Comparison of ENCODE assay signal across 8 mouse cellular contexts in genomic region chr3:124587534-124587933, GRCm38 (mm10). TPM values are rescaled to one million over a fixed set of nuclear protein-coding genes. Genes with fewer than 3 reads are reported as not detected.
DNase-seq lines count a peak whose midpoint lies in the region; ATAC-seq lines count a peak whose summit lies in the region.
"Had no signal": no experiment of that assay in that cellular context is flagged by ENCODE, and none has a peak within 500 bp of the region (broad histone marks: within the 10 kb centered on the region; RNA-seq: fewer than 3 reads in every experiment).

No protein-coding gene starts in this region.

- DNase-seq in left cerebral cortex, adult 11 months (ENCODE audit: low spot score): peak; percentile 5
- no peak for DNase-seq in left cerebral cortex, postnatal 36 days (ENCODE audit: low spot score in 2 of 2)
- peak; percentile 57 for DNase-seq in MEL-GATA-1-ER (ENCODE audit: extremely low read depth, low read depth)
- peak; percentile 42 for DNase-seq in brain, embryonic 18.5 days (ENCODE audit: low read depth, low spot score)
- DNase-seq in heart, adult 11 months: no peak
- DNase-seq in lung, postnatal 4 days: no peak
- DNase-seq: adrenal gland, adult 8-10 months had no signal

- intact Hi-C loops in left cerebral cortex, postnatal 36 days (cut with DNase I): loop anchor here (1.0 to 5.0 kb wide), 2 partner anchors 310 to 1072 kb away; no protein-coding TSS in a partner anchor

- ATAC-seq in megakaryocyte-erythroid progenitor cell, adult 5-6 weeks (replicated peaks; ENCODE audit: low FRiP score, low TSS enrichment, poor library complexity, severe bottlenecking): peak; percentile 75

RNA-seq across cellular contexts. Expression of gene 1700003H04Rik, which starts 6.6 kb away (rescaled TPM):
- not detected for total RNA-seq in left cerebral cortex, postnatal 36 days (2021)
- total RNA-seq in megakaryocyte-erythroid progenitor cell, adult 5-6 weeks (2014; fragmentation: Nextera tagmentation): not detected in 2 replicates
- total RNA-seq in megakaryocyte-erythroid progenitor cell, adult 5-6 weeks (2017): not detected in 2 replicates
- total RNA-seq: adrenal gland, adult 8-10 months had no signal

Comparison
In these comparisons a context has a peak if more than half of its experiments do, and no peak if none do; other contexts are left out.
1. DNase-seq: peak in left cerebral cortex, adult 11 months (single experiment), MEL-GATA-1-ER (single experiment) and brain, embryonic 18.5 days (single experiment); none in left cerebral cortex, postnatal 36 days (0 of 2), heart, adult 11 months (single experiment) and lung, postnatal 4 days (0 of 2).